Mouse (Mus musculus) heart, postnatal 10 days (tissue): ENCODE data around the gene Il10ra. TPM values are rescaled to one million over a fixed set of nuclear protein-coding genes. Genes with fewer than 3 reads are reported as not detected.
A peak's percentile ranks its signal among the peaks of the same experiment; 100 is the strongest.

Experiments used
- DNase-seq, 2 experiments: peaks; one replicate each; pipeline ENCODE4 v3.0.0; 2021
- intact Hi-C: fragments of 180-260 bp; cut with DNase I; formaldehyde crosslinking; loops from one replicate; pipeline ENCODE4 v1.15.1; 2025
- total RNA-seq, 2 experiments: library from RNA; stranded (reverse); gene quantifications; 2 replicates each; pipeline ENCODE4 v1.2.3; 2021

Gene Il10ra
- total RNA-seq, 2 experiments from 2014 or later: 1.3 TPM

DNA sequence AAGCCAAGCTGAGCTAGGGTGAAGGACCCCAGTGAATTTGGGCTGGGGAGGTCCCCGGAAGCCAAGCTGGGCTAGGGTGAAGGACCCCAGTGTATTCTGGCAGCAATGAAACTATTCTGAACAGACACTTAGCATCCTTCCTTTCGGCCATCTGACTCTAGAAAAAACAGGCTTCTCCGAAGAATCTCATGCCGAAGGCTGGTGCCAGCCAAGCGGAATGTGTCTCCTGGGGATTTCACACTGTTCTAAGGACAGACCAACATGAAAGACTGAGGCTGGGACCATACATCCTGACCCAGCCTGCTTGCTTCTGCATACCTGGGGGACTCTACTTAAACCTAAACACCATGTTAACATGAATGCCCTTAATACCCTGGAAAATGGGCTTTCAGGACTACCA is 7.1 kb downstream of the Il10ra start:
- DNase-seq: no peak
- intact Hi-C loops: no loop called here

DNA sequence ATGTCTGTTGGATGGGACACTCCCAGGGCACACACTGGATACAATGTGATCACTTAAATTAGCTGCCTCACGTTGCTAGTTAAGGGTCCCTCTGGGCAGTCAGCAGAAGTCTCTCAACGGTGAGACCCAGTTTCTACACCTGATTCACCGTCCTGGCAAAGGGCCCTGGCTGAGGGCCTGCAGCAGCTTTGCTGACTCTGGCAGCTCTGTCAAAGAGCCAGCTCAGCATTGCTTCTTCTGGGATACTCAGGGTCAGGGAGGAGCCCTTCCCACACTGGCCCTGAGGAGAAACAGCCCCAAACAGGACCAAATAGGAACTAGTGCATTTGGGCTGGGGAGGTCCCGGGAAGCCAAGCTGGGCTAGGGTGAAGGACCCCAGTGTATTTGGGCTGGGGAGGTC is 7.5 kb downstream of the Il10ra start:
- peak; percentile 60 for DNase-seq
- intact Hi-C loops: no loop called here

DNA sequence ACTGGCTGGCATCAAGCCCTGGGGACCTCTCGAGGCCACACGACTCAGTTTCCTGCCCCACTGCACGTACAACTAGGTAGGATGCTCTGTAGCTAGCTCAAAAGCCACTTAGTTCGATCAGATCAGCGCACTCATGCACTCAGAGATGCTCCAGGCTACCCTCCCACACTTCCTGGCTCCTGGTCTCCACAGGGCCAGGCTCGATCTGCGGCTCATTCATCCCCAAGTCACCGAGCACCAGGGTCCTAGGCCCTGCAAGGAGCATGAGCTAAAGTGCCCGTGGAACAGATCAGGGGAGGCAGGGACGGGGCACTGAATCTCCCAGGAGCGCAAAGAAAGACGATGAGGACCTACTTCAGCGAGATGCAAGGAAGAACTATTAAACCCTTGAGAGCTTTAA is 9.9 kb downstream of the Il10ra start:
- intact Hi-C loops: no loop called here
- no peak for DNase-seq

DNA sequence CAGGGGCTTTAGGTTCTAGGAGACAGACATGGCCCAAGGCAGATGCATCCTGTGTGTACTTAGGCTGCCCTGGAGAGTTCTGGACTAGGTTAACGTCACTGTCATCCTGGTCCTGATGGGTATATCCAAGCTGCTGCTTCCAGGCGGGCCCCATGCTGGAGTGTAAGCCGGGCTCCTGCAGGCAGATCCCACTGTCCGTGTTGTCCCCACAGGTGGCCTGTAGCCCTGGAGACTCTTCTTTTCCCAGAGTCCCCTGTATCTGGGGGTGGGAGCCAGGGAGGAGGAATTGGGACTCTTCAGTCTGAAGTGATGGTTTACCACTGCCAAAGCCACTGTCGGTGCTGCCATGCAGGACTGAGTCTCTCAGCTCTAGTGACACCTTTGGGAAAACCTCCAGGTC is 13.0 kb downstream of the Il10ra start:
- no peak for DNase-seq
- intact Hi-C loops: no loop called here

DNA sequence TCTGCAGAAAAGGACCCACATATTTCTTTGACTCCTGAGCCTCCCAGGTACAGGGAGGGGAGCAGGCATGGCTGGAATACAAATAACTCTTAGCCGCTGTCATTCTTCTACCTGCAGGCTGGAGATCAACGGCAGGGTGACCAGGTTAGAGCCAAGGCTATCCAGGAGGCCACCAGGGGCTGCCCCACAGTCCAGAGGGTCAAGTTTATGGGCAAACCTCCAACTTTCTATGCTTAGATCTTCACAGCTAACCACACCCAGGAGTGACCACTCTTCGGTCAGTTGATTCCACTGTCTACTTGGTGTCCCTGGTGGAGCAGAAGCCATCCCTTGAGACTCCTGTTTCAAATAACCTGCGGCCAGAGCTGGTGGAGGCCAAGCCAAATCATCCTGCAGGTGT is 13.5 kb downstream of the Il10ra start:
- intact Hi-C loops: no loop called here
- no peak for DNase-seq

DNA sequence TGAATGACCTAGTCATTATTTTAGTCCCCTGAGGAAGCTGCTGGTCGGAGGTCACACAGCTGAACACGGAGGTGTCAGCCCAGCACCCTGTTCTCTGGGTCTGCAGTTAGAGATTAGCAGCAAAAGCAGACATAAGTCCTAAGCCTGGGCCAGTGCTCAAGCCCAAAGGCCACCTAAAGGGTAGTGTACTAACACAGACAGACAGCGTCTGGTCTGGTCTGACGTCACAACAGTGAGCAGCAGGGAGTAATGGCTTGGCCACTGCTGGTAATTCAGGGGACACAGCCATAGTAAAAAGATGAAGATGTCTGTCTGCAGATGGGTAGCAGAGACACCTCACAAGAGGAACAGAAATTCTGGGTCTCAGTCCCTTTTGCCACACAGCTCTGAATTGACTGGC is 14.3 kb downstream of the Il10ra start:
- DNase-seq: no peak
- intact Hi-C loops: no loop called here

DNA sequence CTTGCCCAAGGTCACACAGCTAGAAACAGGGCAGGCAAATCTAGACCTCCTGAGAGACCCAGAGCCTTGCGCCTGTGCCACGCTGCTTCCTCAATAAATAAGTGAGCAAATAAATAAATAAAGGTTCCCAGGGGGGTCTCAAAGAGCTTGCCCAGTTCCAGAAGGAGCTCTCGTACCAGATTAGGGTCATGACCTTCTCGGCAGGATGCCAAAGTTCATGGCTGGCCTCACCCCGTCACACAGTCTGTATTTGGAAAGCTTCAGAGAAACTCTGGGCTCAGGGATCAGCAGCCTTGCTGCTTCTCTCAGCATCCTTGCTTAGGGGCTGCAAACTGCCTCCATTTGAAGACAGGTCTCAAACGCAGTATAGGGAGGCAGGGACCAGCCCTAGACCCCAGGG is 14.9 kb downstream of the Il10ra start:
- no peak for DNase-seq
- intact Hi-C loops: no loop called here

DNA sequence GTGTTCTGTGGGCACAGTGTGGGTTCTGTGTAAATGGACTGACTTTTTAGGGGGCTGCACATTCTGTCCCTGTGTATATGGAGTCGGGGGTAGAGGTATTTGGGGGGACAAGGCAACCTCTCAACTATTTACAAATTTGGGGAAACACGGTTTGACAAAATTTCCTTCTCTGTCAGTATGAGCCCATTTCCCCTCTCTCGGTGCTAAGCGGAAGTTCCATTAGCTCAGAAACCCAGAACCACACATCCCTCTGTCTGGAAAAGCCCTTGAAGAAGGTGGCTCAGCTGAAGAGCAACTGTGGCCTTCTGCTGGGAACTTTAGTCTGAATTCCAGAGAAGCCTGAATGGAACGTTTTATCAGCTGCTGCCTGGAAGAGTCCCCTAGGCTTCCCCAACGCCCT is 16.6 kb downstream of the Il10ra start:
- DNase-seq: no peak
- intact Hi-C loops: no loop called here

DNA sequence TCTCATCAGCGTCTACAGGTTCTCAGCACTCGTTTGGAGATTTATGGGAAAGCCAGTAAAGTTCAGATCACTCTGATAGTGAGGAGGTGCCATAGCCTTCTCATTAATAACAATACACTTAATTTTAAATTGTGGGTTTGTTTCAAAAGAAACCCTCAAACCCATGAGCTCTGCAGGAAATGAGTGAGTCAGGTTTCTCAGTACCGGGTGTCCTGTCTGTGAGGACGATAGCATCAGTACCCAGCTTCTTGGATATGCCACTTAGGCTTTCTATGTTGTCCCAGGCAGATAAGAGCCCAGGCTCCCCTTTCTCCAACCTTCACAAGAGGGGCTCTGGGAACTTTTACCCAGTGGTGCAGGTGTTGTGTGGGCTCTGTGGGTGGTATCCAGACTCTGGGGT is 17.0 kb downstream of the Il10ra start:
- no peak for DNase-seq
- intact Hi-C loops: no loop called here

DNA sequence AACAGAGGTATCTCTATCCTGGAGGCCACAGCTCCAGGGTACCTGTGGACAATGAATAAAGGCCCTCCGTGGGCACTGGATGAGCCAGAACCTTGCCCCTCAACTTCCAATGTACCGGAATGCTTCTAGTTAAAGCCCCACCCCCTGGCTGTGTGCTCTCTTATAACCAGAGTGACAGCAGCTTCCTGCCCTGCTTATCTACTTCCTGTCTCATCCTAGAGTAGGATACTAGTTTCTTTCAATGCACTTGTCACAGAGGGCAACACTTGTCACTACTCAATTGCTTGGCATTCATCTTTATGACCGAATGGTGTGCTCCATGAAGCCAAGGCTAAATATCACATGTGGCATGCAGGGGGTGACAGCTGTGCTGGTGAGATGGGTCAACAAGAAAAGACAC is 17.7 kb downstream of the Il10ra start:
- intact Hi-C loops: no loop called here
- no peak for DNase-seq

DNA sequence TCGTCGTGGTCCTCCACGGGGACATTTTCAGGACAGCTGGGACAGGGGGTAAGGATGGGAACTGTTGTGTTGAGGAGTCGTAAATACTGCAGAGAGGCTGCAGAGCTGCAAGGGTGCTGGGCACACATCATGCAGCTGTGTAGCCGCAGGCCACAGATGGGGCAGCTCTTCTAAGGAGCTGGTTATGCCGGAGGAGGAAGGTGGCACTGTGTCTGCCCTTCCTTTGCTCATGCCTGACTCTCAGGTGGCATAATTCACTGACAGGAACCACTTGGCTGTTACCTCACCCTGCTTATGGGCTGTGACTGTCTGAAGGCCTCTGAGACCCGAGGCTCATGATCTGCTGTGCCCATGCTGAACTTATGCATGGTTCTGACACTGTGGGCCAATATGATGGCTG is 18.6 kb downstream of the Il10ra start:
- intact Hi-C loops: no loop called here
- no peak for DNase-seq

DNA sequence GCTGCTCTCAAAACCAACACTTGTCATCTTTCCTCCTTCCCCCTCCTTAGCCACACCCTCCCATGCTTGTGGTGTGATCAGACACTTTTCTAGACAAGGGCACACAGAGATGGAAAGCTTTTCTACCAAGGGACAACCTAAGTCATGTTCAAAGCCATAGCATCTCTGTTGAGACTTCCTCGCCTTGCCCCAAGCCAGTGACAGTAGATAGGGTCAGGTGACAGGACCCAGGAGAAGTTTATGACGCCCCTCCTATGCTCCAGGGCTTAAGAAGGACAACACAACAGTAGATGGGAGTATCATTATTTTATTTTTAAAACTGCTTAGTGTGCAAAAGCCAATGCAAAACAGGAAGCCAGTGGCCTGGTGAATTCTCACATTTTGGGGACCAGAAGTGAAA is 21.4 kb downstream of the Il10ra start:
- intact Hi-C loops: no loop called here
- DNase-seq: no peak

DNA sequence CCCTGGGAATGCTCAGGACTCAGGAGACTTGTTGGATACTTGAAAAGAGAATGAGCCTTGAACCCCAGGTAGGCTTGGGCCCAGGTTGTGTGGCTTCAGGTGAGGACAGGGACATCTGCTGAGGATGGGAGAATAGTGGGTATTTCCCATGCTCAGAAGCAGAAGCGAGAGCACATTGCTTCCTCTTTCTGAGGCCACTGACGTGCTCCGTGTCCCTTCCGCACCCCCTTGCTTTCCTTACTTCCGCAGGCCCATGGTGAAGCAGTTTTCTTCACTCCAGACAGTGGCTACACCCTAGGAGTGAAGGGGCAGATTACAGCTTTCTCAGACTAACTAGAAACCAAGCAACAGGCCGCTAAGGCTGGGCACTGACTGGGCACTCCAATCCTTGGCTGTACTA is 22.9 kb downstream of the Il10ra start:
- DNase-seq: peak; percentile 13 to 16
- intact Hi-C loops: no loop called here

DNA sequence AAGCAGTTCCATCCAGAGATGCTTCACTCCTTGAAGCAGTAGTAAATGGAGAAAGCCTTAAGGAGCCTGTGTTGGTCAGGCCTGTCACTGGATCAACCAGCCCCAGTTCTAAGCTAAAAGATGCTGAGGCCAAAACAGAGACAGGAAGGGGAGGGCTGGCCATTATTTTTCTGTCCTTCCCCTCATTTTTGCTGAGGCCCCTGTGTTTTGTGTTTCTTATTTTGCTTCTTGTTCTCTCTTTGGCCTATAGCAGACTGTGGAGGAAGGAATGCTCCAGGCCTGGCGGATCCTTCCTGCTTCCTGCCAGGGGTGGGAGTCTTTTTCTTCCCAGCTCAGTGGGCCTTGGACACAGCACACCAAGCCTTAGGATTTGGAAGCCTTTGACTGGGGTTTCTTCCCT is 23.5 kb downstream of the Il10ra start:
- DNase-seq: no peak
- intact Hi-C loops: no loop called here

DNA sequence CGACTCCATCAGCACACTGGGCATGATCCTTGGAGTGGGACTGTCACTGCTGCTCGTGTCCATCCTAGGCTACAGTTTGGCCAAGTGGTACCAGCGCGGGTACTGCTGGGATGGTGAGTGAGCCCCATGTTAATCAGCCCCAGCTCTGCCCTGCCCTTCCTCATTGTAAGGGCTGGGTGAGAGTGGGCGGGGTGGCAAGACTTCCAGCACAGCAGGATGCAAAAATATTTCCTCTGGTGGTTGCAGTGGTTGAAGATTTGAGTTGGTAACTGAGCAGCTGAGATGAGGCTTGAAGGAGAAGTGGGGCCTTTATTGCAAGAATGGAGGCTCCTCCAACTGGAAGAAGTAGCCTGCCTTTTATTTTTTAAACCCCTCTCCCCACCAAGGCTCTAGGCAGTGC is 27.6 kb downstream of the Il10ra start:
- intact Hi-C loops: no loop called here
- DNase-seq: no peak

DNA sequence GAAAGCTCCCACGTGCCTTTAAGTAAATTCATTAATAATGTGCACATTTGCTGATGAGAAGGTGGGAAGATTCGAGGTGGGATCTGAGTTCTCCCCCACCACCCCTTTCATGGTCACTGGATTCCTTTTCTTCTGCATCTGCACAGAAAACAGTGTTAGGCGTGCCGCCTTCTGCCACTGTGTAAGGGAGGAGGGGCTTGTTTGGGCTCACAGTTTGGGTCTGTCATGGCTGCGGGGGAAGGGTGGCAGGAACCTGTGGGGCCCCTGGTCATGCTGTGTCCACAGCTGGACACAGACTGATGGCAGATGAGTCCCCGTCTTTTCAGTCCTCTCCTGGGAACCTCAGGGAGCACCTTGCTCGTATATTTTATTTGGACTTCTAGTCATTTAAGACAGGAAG is 32.2 kb downstream of the Il10ra start:
- no peak for DNase-seq
- intact Hi-C loops: no loop called here

DNA sequence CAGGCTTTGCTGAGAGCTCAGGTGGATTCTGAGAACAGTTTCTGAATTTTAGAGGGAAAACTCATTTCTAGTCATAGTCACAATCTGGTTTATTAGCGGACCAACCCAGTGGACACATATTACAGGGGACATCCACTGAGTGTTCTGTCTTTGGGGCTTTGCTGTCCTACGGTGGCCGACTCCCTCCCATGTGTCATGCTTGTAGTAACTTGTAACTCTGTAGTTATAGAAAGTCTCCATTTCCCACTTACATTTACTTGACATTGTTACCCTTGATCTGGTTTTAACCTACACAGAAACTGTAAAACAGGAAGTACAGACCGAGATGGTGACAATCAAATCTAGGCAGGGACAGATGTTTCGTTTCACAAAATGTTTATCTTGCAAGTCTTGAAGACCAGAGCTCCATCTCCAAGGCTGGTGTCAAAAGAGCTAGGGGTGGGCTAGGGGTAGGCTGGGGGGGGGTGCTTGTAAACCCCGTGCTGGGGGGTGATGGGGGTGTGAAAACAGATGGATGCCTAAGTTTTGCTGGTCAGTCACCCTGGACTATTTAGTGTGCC is 33.2 kb downstream of the Il10ra start:
- no peak for DNase-seq
- intact Hi-C loops: no loop called here

DNA sequence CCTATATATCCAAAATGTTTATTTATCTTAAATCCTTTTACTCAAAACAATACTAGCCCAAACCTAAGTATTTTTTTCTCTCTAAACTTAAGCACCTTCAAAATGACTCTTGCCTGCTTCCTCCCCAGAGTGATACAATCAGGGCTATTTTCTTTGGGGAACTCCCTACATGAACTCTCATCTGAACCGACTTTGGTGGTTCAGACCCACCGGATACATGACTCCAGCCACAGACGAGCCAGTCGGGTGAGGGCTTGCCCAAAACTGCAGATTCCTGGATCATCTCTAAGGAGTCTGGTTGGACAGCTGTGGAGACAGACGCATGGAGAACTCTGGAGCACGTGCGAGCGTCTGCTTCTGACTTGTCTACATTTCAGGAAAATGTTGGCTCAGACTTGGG is 39.6 kb downstream of the Il10ra start:
- no peak for DNase-seq
- intact Hi-C loops: no loop called here

DNA sequence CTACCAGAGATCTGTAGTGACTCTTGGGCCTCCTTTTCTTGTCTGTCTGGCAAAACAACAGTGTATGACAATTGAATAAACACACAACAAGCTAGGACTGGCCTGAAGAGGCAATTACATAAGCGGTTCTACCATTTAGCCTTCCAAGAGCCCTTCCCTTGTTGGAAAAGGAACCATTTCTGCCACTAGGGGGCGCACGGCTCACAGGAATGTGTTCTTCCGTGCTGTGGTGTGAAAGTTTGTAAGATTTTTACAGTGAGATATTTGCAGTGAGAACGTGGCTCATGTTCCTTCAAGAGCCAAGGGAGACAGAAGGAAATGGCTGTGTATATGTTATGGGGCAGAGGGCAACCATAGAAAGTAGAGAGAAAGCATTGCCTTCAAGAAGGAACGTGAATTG is 47.4 kb downstream of the Il10ra start:
- peak; percentile 88 to 95 for DNase-seq
- intact Hi-C loops: loop anchor here (1.0 to 2.0 kb wide), 3 partner anchors 79 to 187 kb away; no protein-coding TSS in a partner anchor

DNA sequence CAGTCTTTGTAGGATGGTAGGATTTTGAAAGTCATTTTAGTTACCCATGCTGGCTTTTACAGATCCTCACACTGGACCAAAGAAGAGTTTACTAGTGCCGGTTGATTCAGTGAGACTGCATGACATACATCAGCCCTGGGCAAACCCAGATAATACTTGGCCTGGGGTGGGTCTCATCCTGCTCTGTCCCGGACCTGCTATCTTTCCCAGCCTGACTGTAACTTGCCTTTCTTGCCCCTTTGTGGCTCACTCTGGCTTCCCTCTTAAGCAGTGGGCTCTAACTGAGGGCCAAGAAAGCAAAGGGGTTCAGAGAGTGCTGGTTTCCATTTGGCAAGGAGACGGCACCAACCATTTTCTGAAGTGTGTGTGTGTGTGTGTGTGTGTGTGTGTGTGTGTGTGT is 49.3 kb downstream of the Il10ra start:
- intact Hi-C loops: loop anchor here (2.0 kb wide), 1 partner anchor 81 kb away; no protein-coding TSS in a partner anchor
- DNase-seq: no peak

DNA sequence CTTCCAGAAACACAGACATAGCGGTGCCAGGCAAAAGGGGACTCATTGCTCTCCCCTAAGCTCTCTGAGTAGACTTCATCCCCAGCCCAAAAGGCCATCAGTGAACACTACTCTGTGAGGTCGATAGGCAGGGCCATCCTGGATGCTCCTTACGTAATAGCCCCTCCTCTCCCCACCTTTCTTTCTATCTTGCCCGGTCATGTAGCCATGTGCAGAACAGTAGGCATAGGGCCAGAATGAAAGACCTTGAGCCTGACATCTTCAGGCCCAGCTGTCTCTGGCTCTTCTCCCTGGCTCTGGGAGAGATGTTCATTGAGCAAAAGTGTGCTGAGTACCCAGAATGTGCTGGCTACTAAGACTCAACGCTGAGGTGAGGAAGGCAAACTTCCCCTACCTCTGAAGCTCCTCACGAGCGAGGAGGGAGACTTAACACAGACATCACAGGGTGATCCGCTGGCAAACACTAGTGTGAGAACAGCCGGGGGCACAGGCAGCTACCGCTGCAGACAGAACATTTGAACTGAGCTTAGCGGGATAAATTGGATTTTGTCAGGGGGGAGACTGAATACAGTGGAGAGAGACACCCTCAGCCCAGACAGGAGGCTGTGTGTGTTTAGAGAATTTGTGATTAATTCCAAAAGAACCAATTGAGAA is 53.3 kb downstream of the Il10ra start:
- no peak for DNase-seq
- intact Hi-C loops: no loop called here

DNA sequence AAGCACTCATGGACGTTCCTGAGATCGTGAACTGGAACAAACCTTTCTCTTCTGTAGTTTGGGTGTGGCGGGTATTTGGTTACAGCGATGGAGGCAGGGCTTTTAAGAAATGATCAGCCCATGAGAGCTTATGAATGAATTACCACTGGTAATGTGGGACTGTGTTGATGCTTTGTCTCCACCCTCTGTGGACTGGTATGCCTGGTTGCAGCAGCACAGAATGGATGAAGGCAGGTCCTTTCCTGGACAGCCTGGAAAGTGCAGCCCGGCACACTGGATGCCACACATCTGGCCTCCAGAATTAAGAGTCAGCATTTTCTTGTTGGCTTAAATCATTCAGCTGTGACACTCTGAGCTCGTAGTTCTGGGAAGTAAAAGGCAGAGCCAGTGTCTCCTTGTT is 56.9 kb downstream of the Il10ra start:
- no peak for DNase-seq
- intact Hi-C loops: no loop called here
